Mouse (Mus musculus): ENCODE results near the gene Zfp120. TPM values are rescaled to one million over a fixed set of nuclear protein-coding genes. Genes with fewer than 3 reads are reported as not detected.

The Zfp120 gene
- polyA plus RNA-seq, 1 experiment from 2014 or later: 10.4 TPM

Other genes with a start within 250 kb of the Zfp120 start
- gene Gm10770, start 43.0 kb upstream of the Zfp120 start, polyA plus RNA-seq (2015; fragmentation: Nextera tagmentation; extraction: Ambion mirVana): not detected in 2 replicates
- gene Gm14139, start 45.0 kb upstream of the Zfp120 start, polyA plus RNA-seq (2015; fragmentation: Nextera tagmentation; extraction: Ambion mirVana): not detected in 2 replicates
- 11.8 and 13.4 TPM in 2 replicates for gene Zfp937, start 81.4 kb upstream of the Zfp120 start, polyA plus RNA-seq (2015; fragmentation: Nextera tagmentation; extraction: Ambion mirVana)
- 3.3 and 3.8 TPM in 2 replicates for gene Gm21994, start 118.9 kb upstream of the Zfp120 start, polyA plus RNA-seq (2015; fragmentation: Nextera tagmentation; extraction: Ambion mirVana)
- gene Gm14124, start 120.8 kb upstream of the Zfp120 start, polyA plus RNA-seq (2015; fragmentation: Nextera tagmentation; extraction: Ambion mirVana): 0.06 and 0.10 TPM in 2 replicates
- 2.3 and 2.4 TPM in 2 replicates for gene Gm10130, start 187.0 kb upstream of the Zfp120 start, polyA plus RNA-seq (2015; fragmentation: Nextera tagmentation; extraction: Ambion mirVana)
- 15.3 and 17.9 TPM in 2 replicates for gene 3300002I08Rik, start 226.1 kb upstream of the Zfp120 start, polyA plus RNA-seq (2015; fragmentation: Nextera tagmentation; extraction: Ambion mirVana)

All from neural tube, embryonic 15.5 days (tissue).